Mouse (Mus musculus) cerebellum, adult 2 months (tissue): Measurements from ENCODE around the gene Sf1. TPM values are rescaled to one million over a fixed set of nuclear protein-coding genes. Genes with fewer than 3 reads are reported as not detected.

Experiments used
- DNase-seq, 2 experiments: peaks; one replicate each; pipeline ENCODE4 v3.0.0; 2021
- H3K27ac ChIP-seq: fragments of 200-500 bp; 2 replicates; pipeline ENCODE4 v1.5.1; 2012; ENCODE audit warnings: low read length, control low read depth, inconsistent platforms; ENCODE audit not compliant: insufficient read depth
- H3K27me3 ChIP-seq: fragments of 200-500 bp; 2 replicates; pipeline ENCODE4 v1.6.1; 2012; ENCODE audit warnings: inconsistent platforms, mild to moderate bottlenecking, low read length, moderate library complexity; ENCODE audit not compliant: control insufficient read depth, insufficient read depth
- H3K4me1 ChIP-seq: fragments of 200-500 bp; 2 replicates; pipeline ENCODE4 v1.6.1; 2011; ENCODE audit warnings: low read length; ENCODE audit not compliant: control insufficient read depth, insufficient read depth
- H3K4me3 ChIP-seq: fragments of 200-500 bp; replicated peaks from 2 replicates; pipeline ENCODE3; 2011; ENCODE audit warnings: mild to moderate bottlenecking, low read depth, low read length, control low read depth; ENCODE audit not compliant: insufficient read depth
- CTCF ChIP-seq: fragments of 200-500 bp; IDR thresholded peaks from 2 replicates; pipeline ENCODE4 v1.5.1; 2011; ENCODE audit warnings: low read depth, mild to moderate bottlenecking, control low read depth, low read length, moderate library complexity, borderline replicate concordance; ENCODE audit not compliant: insufficient read depth
- POLR2A ChIP-seq: fragments of 200-500 bp; IDR thresholded peaks from 2 replicates; pipeline ENCODE4 v1.6.1; 2011; ENCODE audit warnings: low read length, control low read depth, borderline replicate concordance; ENCODE audit not compliant: insufficient read depth
- WGBS: fragments of 180-500 bp; shearing (Covaris S2); methylation state at CpG from one replicate; pipeline ENCODE4 v1.1.7; 2018; 5-methylcytosine and 5-hydroxymethylcytosine counted together
- polyA plus RNA-seq: library from polyadenylated mRNA; depleted of rRNA; stranded (reverse); fragments of >200 nt; gene quantifications from 2 replicates; pipeline ENCODE4 v1.2.3, GENCODE M21; 2012

Sf1 gene
- polyA plus RNA-seq, 1 experiment = 175 TPM

GRCm38 (mm10) chr19:6331178-6331577 is 32.3 kb upstream of the Sf1 start:
- Histone ChIP-seq H3K4me3 (no peak overlapping the region), H3K27ac (no peak overlapping the region), H3K27me3 (no peaks in the 10 kb centered on the region), H3K4me1 (peaks cover 3% of the 10 kb centered on the region; the same call in 1 of the 2 replicates)
- no peak for DNase-seq
- TF ChIP-seq CTCF = no peak
- TF ChIP-seq POLR2A = no peak
- 55% methylated on average over 5 of the region's 5 CpGs for WGBS

- Histone ChIP-seq H3K4me3 (no peak overlapping the region), H3K27me3 (no peaks in the 10 kb centered on the region), H3K4me1 (peaks cover 9% of the 10 kb centered on the region), H3K27ac (no peak overlapping the region)
- 20% methylated on average over 13 of the region's 13 CpGs for WGBS
- TF ChIP-seq CTCF = peak; percentile 65
- no peak for TF ChIP-seq POLR2A
- peak; percentile 56 to 69 for DNase-seq
Observed at GRCm38 (mm10) chr19:6331719-6332516, 31.6 kb upstream of the Sf1 start.

DNA sequence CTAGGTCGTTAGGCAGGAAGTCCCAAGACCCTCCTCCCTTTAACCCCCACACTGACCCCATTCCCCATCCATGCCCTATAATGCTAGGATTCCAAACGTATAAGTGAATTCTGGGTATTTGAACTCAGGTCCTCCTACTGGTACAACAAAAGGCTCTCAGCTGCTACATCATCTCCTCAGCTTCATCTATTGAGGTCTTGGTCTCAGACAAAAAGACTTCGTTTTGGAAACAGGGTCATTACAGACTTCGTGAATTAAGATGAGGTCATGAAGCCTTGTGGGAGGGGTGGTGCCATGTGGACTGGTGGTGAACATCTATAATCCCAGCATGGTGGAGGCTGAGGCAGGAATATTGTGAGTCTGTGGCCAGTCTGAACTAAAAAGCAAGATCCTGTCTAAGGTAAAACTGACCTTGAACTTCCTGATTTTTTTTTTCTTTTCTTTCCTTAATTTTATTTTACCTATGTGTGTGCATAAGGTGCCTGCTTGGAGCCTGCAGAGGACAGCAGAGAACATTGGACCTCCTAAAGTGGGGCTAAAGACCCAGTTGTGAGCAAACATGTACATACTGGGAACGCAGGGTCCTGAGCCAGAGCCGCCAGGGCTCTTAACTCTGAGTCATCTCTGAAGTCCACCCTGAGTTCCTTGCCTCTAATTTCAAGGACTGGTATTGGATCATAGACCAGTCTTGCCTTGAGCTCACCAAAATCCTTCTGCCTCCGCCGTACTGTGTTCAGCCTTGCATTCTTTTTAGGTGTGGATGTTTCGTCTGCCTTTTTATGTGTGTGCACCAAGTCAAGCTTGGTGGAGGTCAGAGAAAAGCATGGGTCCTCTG is 29.5 kb upstream of the Sf1 start:
- Histone ChIP-seq H3K27ac (no peak overlapping the region), H3K27me3 (no peaks in the 10 kb centered on the region), H3K4me1 (peaks cover 12% of the 10 kb centered on the region), H3K4me3 (no peak overlapping the region)
- peak in 1 of 2 experiments; percentile 14 for DNase-seq
- 68% methylated on average over 9 of the region's 9 CpGs for WGBS
- TF ChIP-seq POLR2A (no peak), CTCF (no peak)

- peak; percentile 48; the same call in 1 of the 2 replicates for TF ChIP-seq POLR2A
- 0 out of 2 replicates have a peak, but pooled peaks have one; percentile 14 for TF ChIP-seq CTCF
- Histone ChIP-seq H3K4me1 (peaks cover 12% of the 10 kb centered on the region), H3K27me3 (no peaks in the 10 kb centered on the region), H3K27ac (peak within 1 kb of the TSS; percentile 53), H3K4me3 (peak within 1 kb of the TSS; percentile 68)
- DNase-seq = peak; percentile 93 to 97
- under 1% methylated on average over 41 of the region's 43 CpGs for WGBS
Observed at GRCm38 (mm10) chr19:6334673-6335457, 28.6 kb upstream of the Sf1 start, which contains the start of gene Men1. TSS of gene Men1 (plus strand) at chr19:6334979.

DNA sequence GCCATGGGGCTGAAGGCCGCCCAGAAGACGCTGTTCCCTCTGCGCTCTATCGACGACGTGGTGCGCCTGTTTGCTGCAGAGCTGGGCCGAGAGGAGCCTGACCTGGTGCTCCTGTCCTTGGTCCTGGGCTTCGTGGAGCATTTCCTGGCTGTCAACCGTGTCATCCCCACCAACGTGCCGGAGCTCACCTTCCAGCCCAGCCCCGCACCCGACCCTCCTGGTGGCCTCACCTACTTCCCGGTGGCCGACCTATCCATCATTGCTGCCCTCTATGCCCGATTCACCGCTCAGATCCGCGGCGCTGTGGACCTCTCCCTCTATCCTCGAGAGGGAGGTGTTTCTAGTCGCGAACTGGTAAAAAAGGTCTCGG is 28.0 kb upstream of the Sf1 start:
- Histone ChIP-seq H3K27ac (peak overlapping the region; percentile 53; the same call in 1 of the 2 replicates), H3K27me3 (no peaks in the 10 kb centered on the region), H3K4me1 (peaks cover 12% of the 10 kb centered on the region), H3K4me3 (peak overlapping the region; percentile 68)
- no peak for TF ChIP-seq POLR2A
- no peak for TF ChIP-seq CTCF
- peak; percentile 40 to 54 for DNase-seq
- under 1% methylated on average over 25 of the region's 25 CpGs for WGBS

GRCm38 (mm10) chr19:6336920-6337319 is 26.6 kb upstream of the Sf1 start:
- peaks cover 15% of the 10 kb centered on the region for H3K4me1 ChIP-seq
- WGBS = 87% methylated on average over 10 of the region's 10 CpGs
- no peak overlapping the region for H3K27ac ChIP-seq
- H3K4me3 ChIP-seq = no peak overlapping the region
- no peaks in the 10 kb centered on the region for H3K27me3 ChIP-seq
- DNase-seq = no peak
- TF ChIP-seq CTCF = no peak
- TF ChIP-seq POLR2A = no peak

GRCm38 (mm10) chr19:6338171-6338570 is 25.3 kb upstream of the Sf1 start:
- Histone ChIP-seq H3K27ac (no peak overlapping the region), H3K4me3 (no peak overlapping the region), H3K27me3 (no peaks in the 10 kb centered on the region), H3K4me1 (peaks cover 26% of the 10 kb centered on the region)
- TF ChIP-seq POLR2A (no peak), CTCF (no peak)
- WGBS = 90% methylated on average over 7 of the region's 7 CpGs
- DNase-seq = no peak

DNA sequence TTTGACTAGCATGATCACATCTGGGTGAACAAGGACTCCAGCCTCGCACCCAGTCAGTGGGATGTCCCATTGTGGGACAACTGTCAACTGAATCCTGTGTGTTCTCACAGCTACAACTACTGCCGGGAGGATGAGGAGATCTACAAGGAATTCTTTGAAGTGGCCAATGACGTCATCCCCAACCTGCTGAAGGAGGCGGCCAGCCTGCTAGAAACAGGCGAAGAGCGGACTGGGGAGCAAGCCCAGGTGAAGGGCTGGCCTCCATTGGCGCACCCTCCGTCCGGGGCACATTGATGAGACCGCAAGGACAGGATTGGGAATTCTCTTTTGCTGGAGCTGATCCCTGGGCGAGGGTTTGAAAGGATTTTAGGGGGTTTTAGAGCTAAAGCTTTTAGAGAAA is 24.8 kb upstream of the Sf1 start:
- 93% methylated on average over 11 of the region's 11 CpGs for WGBS
- H3K4me1 ChIP-seq = peaks cover 29% of the 10 kb centered on the region
- no peak for TF ChIP-seq CTCF
- no peak for TF ChIP-seq POLR2A

More for the DNA sequence above, 24.8 kb upstream of the Sf1 start:
- Histone ChIP-seq H3K27ac (no peak overlapping the region), H3K4me3 (no peak overlapping the region), H3K27me3 (no peaks in the 10 kb centered on the region)
- DNase-seq = no peak
